Mouse (Mus musculus): ENCODE measurements around the gene Pdia6. TPM values are rescaled to one million over a fixed set of nuclear protein-coding genes. Genes with fewer than 3 reads are reported as not detected.

The Pdia6 gene
- polyA plus RNA-seq, 1 experiment from 2014 or later = 282 TPM

- Histone ChIP-seq H3K4me2 (ENCODE audit: low read length) (no peak overlapping the region), H3K4me3 (ENCODE audit: low read length) (no peak overlapping the region), H3K9ac (ENCODE audit: low read depth, low read length) (no peak overlapping the region), H3K27ac (ENCODE audit: low read depth, low read length) (no peak overlapping the region), H3K36me3 (ENCODE audit: control insufficient read depth, insufficient read depth, low read length) (no peaks in the 10 kb centered on the region), H3K9me3 (ENCODE audit: control insufficient read depth, low read length) (no peaks in the 10 kb centered on the region), H3K4me1 (ENCODE audit: control insufficient read depth, insufficient read depth, low read depth, low read length) (no peaks in the 10 kb centered on the region), H3K27me3 (replicated peaks; ENCODE audit: control insufficient read depth, insufficient read depth, low read length) (no peaks in the 10 kb centered on the region)
- no peak for ATAC-seq
- 88% methylated on average over 5 of the region's 5 CpGs for WGBS
Observed at GRCm38 (mm10) chr12:17316096-17316495, 49.8 kb downstream of the Pdia6 start.

GRCm38 (mm10) chr12:17317970-17318369, 51.6 kb downstream of the Pdia6 start:
- WGBS = 62% methylated on average over 4 of the region's 4 CpGs
- no peaks in the 10 kb centered on the region for H3K9me3 ChIP-seq (ENCODE audit: control insufficient read depth, low read length)
- no peak overlapping the region for H3K4me2 ChIP-seq (ENCODE audit: low read length)
- H3K36me3 ChIP-seq (ENCODE audit: control insufficient read depth, insufficient read depth, low read length) = no peaks in the 10 kb centered on the region
- ATAC-seq = no peak
- H3K9ac ChIP-seq (ENCODE audit: low read depth, low read length) = no peak overlapping the region
- no peaks in the 10 kb centered on the region for H3K27me3 ChIP-seq (replicated peaks; ENCODE audit: control insufficient read depth, insufficient read depth, low read length)
- H3K4me1 ChIP-seq (ENCODE audit: control insufficient read depth, insufficient read depth, low read depth, low read length) = no peaks in the 10 kb centered on the region
- H3K4me3 ChIP-seq (ENCODE audit: low read length) = no peak overlapping the region
- no peak overlapping the region for H3K27ac ChIP-seq (ENCODE audit: low read depth, low read length)

- H3K4me2 ChIP-seq (ENCODE audit: low read length) = no peak overlapping the region
- no peak for ATAC-seq
- H3K4me3 ChIP-seq (ENCODE audit: low read length) = no peak overlapping the region
- H3K9me3 ChIP-seq (ENCODE audit: control insufficient read depth, low read length) = no peaks in the 10 kb centered on the region
- H3K4me1 ChIP-seq (ENCODE audit: control insufficient read depth, insufficient read depth, low read depth, low read length) = no peaks in the 10 kb centered on the region
- H3K27ac ChIP-seq (ENCODE audit: low read depth, low read length) = no peak overlapping the region
- no peak overlapping the region for H3K9ac ChIP-seq (ENCODE audit: low read depth, low read length)
- H3K27me3 ChIP-seq (replicated peaks; ENCODE audit: control insufficient read depth, insufficient read depth, low read length) = peaks cover 3% of the 10 kb centered on the region; the same call in 1 of the 2 replicates
- WGBS = 67% methylated on average over 3 of the region's 3 CpGs
- H3K36me3 ChIP-seq (ENCODE audit: control insufficient read depth, insufficient read depth, low read length) = no peaks in the 10 kb centered on the region
Observed at GRCm38 (mm10) chr12:17318453-17318852, 52.1 kb downstream of the Pdia6 start.

- H3K36me3 ChIP-seq (ENCODE audit: control insufficient read depth, insufficient read depth, low read length) = no peaks in the 10 kb centered on the region
- no peak overlapping the region for H3K27ac ChIP-seq (ENCODE audit: low read depth, low read length)
- ATAC-seq = peak; percentile 64
- peak overlapping the region; percentile 63 for H3K9ac ChIP-seq (ENCODE audit: low read depth, low read length)
- peaks cover 11% of the 10 kb centered on the region for H3K4me1 ChIP-seq (ENCODE audit: control insufficient read depth, insufficient read depth, low read depth, low read length)
- H3K4me3 ChIP-seq (ENCODE audit: low read length) = peak overlapping the region; percentile 49
- no peaks in the 10 kb centered on the region for H3K9me3 ChIP-seq (ENCODE audit: control insufficient read depth, low read length)
- peaks cover 15% of the 10 kb centered on the region for H3K27me3 ChIP-seq (replicated peaks; ENCODE audit: control insufficient read depth, insufficient read depth, low read length)
- 3% methylated on average over 50 of the region's 51 CpGs for WGBS
- H3K4me2 ChIP-seq (ENCODE audit: low read length) = peak overlapping the region; percentile 94
Observed at GRCm38 (mm10) chr12:17324549-17325470, 58.5 kb downstream of the Pdia6 start.

- Histone ChIP-seq H3K36me3 (ENCODE audit: control insufficient read depth, insufficient read depth, low read length) (no peaks in the 10 kb centered on the region), H3K9me3 (ENCODE audit: control insufficient read depth, low read length) (no peaks in the 10 kb centered on the region), H3K27ac (ENCODE audit: low read depth, low read length) (no peak within 1 kb of the TSS), H3K4me3 (ENCODE audit: low read length) (no peak within 1 kb of the TSS), H3K4me1 (ENCODE audit: control insufficient read depth, insufficient read depth, low read depth, low read length) (peaks cover 10% of the 10 kb centered on the region), H3K27me3 (replicated peaks; ENCODE audit: control insufficient read depth, insufficient read depth, low read length) (peaks cover 7% of the 10 kb centered on the region), H3K9ac (ENCODE audit: low read depth, low read length) (no peak within 1 kb of the TSS), H3K4me2 (ENCODE audit: low read length) (no peak within 1 kb of the TSS)
- no peak for ATAC-seq
- 81% methylated on average over 3 of the region's 3 CpGs for WGBS
Observed at GRCm38 (mm10) chr12:17329259-17329658, 62.9 kb downstream of the Pdia6 start, which contains the start of gene Atp6v1c2. Gene Atp6v1c2, minus strand, starts transcription at chr12:17329359.

GRCm38 (mm10) chr12:17333459-17333858, 67.1 kb downstream of the Pdia6 start:
- H3K9ac ChIP-seq (ENCODE audit: low read depth, low read length) = no peak overlapping the region
- 24% methylated on average over 1 of the region's 1 CpGs for WGBS
- H3K4me3 ChIP-seq (ENCODE audit: low read length) = no peak overlapping the region
- H3K27ac ChIP-seq (ENCODE audit: low read depth, low read length) = no peak overlapping the region
- no peak for ATAC-seq
- H3K4me1 ChIP-seq (ENCODE audit: control insufficient read depth, insufficient read depth, low read depth, low read length) = no peaks in the 10 kb centered on the region
- H3K36me3 ChIP-seq (ENCODE audit: control insufficient read depth, insufficient read depth, low read length) = no peaks in the 10 kb centered on the region
- no peak overlapping the region for H3K4me2 ChIP-seq (ENCODE audit: low read length)
- no peaks in the 10 kb centered on the region; the same call in 1 of the 2 replicates for H3K9me3 ChIP-seq (ENCODE audit: control insufficient read depth, low read length)
- no peaks in the 10 kb centered on the region for H3K27me3 ChIP-seq (replicated peaks; ENCODE audit: control insufficient read depth, insufficient read depth, low read length)

Other genes starting within 250 kb of the Pdia6 start
- 4.9 and 5.6 TPM in 2 replicates for gene Kcnf1, start 89.7 kb upstream of the Pdia6 start, polyA plus RNA-seq (2015; fragmentation: Nextera tagmentation; extraction: Ambion mirVana)
- 0.65 and 0.76 TPM in 2 replicates for gene Atp6v1c2, start 62.8 kb downstream of the Pdia6 start, polyA plus RNA-seq (2015; fragmentation: Nextera tagmentation; extraction: Ambion mirVana)
- 20.1 and 20.8 TPM in 2 replicates for gene Nol10, start 81.9 kb downstream of the Pdia6 start, polyA plus RNA-seq (2015; fragmentation: Nextera tagmentation; extraction: Ambion mirVana)